Mouse (Mus musculus): Measurements from ENCODE around the gene Vmn1r128.
"Not testable (repeated sequence)": the region's sequence is repeated elsewhere in the genome, so short reads cannot be mapped to it uniquely, and the experiment has no call there.

The Vmn1r128 gene

GRCm38 (mm10) chr7:21349073-21349472 lies at the start of gene Vmn1r128:
Vmn1r128 (plus strand) TSS chr7:21349373.
- DNase-seq (ENCODE audit: low read depth, low spot score): not testable (repeated sequence)

- not testable (repeated sequence) for DNase-seq (ENCODE audit: low read depth, low spot score)
These were observed 47.8 kb upstream of the Vmn1r128 start, which contains the start of gene Vmn1r126 for GRCm38 (mm10) chr7:21301367-21301766. Vmn1r126 (minus strand) TSS chr7:21301467.

DNA sequence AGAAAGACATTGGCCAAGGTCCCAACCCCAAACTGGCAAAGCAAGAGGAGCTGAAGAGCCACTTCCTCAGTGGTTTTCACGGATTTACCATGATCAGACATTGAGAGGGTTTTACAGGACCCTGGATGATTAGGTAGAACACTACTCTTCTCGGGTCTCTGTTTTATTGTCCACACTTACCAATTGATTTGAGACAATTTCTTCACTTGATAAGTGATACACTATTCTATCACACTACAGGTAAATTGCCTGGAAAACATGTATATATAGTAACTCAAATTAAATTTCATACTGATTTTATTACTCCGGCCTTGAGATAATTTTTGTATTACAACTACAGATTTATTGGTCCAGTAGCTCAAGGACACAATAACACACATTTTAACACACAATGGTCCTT lies 29.4 kb upstream of the Vmn1r128 start, which contains the start of gene Vmn1r127:
Gene Vmn1r127 (minus strand): TSS at position 101 of the 400 bp plus-strand sequence.
- DNase-seq (ENCODE audit: low read depth, low spot score): not testable (repeated sequence)

- not testable (repeated sequence) for DNase-seq (ENCODE audit: low read depth, low spot score)
These were observed 12.0 kb downstream of the Vmn1r128 start, which contains the start of gene Vmn1r129 for GRCm38 (mm10) chr7:21361191-21361590. Vmn1r129 (minus strand) TSS chr7:21361291.

Measured in retina, adult 2 months (tissue).